Mouse (Mus musculus) heart, embryonic 14.5 days (tissue): ENCODE data around the gene Ccdc33. TPM values are rescaled to one million over a fixed set of nuclear protein-coding genes. Genes with fewer than 3 reads are reported as not detected.

ENCODE experiments used
- ATAC-seq: fragments of 200-750 bp; cut with Nextera tagmentation; 2 replicates; pipeline ENCODE4 v1.8.0; 2017; ENCODE audit warnings: low read depth, moderate TSS enrichment; ENCODE audit not compliant: insufficient number of reproducible peaks, insufficient read depth, low FRiP score
- H3K27ac ChIP-seq, 2 experiments: fragments of 200-500 bp in 1 of 2; fragments of 300-500 bp in 1 of 2; sonication (generic) in 1 of 2; replicated peaks in 1 of 2; 2 replicates each; pipeline ENCODE4 v1.5.1; 2012 to 2014; ENCODE audit warnings: low read depth in 2 of 2, low read length in 2 of 2, control low read depth in 1 of 2, mild to moderate bottlenecking in 1 of 2, mixed read lengths in 1 of 2; ENCODE audit not compliant: control insufficient read depth in 1 of 2, insufficient read depth in 1 of 2
- H3K27me3 ChIP-seq: fragments of 300-500 bp; sonication (generic); 2 replicates; pipeline ENCODE4 v1.6.1; 2014; ENCODE audit warnings: mild to moderate bottlenecking, low read length, control low read depth; ENCODE audit not compliant: control insufficient read depth, insufficient read depth
- H3K36me3 ChIP-seq: fragments of 300-500 bp; sonication (generic); 2 replicates; pipeline ENCODE4 v1.6.1; 2014; ENCODE audit warnings: mild to moderate bottlenecking, control low read depth, low read length, mixed read lengths; ENCODE audit not compliant: control insufficient read depth, insufficient read depth
- H3K4me1 ChIP-seq, 2 experiments: fragments of 200-500 bp in 1 of 2; fragments of 300-500 bp in 1 of 2; sonication (generic) in 1 of 2; 2 replicates each; pipeline ENCODE4 v1.6.1; 2012 to 2014; ENCODE audit warnings: low read length in 2 of 2, control low read depth in 1 of 2, mixed read lengths in 1 of 2; ENCODE audit not compliant: control insufficient read depth in 2 of 2, insufficient read depth in 2 of 2
- H3K4me2 ChIP-seq: fragments of 300-500 bp; sonication (generic); 2 replicates; pipeline ENCODE4 v1.6.1; 2014; ENCODE audit warnings: mild to moderate bottlenecking, low read length
- H3K4me3 ChIP-seq, 2 experiments: fragments of 200-500 bp in 1 of 2; fragments of 300-500 bp in 1 of 2; sonication (generic) in 1 of 2; 2 replicates each; pipeline ENCODE4 v1.5.1; 2012 to 2014; ENCODE audit warnings: low read length in 2 of 2, mild to moderate bottlenecking in 2 of 2, control low read depth in 1 of 2, low read depth in 1 of 2, moderate library complexity in 1 of 2; ENCODE audit not compliant: control insufficient read depth in 1 of 2, insufficient read depth in 1 of 2
- H3K9ac ChIP-seq: fragments of 300-500 bp; sonication (generic); 2 replicates; pipeline ENCODE4 v1.6.1; 2014; ENCODE audit warnings: mild to moderate bottlenecking, low read length
- H3K9me3 ChIP-seq: fragments of 300-500 bp; sonication (generic); 2 replicates; pipeline ENCODE4 v1.6.1; 2016; ENCODE audit warnings: low read length, control low read depth; ENCODE audit not compliant: control insufficient read depth
- WGBS: fragments of 180-500 bp; shearing (Covaris S2); extraction: QIAGEN DNeasy Blood & Tissue Kit; methylation state at CpG from one replicate; pipeline ENCODE4 v1.1.7; 2014; 5-methylcytosine and 5-hydroxymethylcytosine counted together
- polyA plus RNA-seq: library from polyadenylated mRNA; unstranded; fragments of >200 nt; fragmentation: Nextera tagmentation; extraction: Ambion mirVana; gene quantifications from 2 replicates; pipeline ENCODE4 v1.2.1, GENCODE M21; 2014

Gene Ccdc33
- polyA plus RNA-seq, 1 experiment from 2014 or later: not detected

GRCm38 (mm10) chr9:58157838-58158237 is 39.2 kb upstream of the Ccdc33 start:
- H3K9me3 ChIP-seq: no peaks in the 10 kb centered on the region
- peak overlapping the region; percentile 38 for H3K4me2 ChIP-seq
- peak overlapping the region; percentile 45; the same call in 1 of the 2 replicates for H3K9ac ChIP-seq
- 79% methylated on average over 13 of the region's 13 CpGs for WGBS
- H3K4me1 ChIP-seq: peaks cover 30 to 40% of the 10 kb centered on the region in 2 experiments
- H3K27ac ChIP-seq: peak overlapping the region; percentile 74 to 78
- no peaks in the 10 kb centered on the region for H3K36me3 ChIP-seq
- H3K4me3 ChIP-seq: peak overlapping the region; percentile 8 to 16; a peak in 3 of 4 replicates
- no peak for ATAC-seq
- H3K27me3 ChIP-seq: no peaks in the 10 kb centered on the region

- H3K4me2 ChIP-seq: peak overlapping the region; percentile 38
- no peak overlapping the region for H3K27ac ChIP-seq
- 88% methylated on average over 22 of the region's 22 CpGs for WGBS
- H3K36me3 ChIP-seq: no peaks in the 10 kb centered on the region
- no peak overlapping the region for H3K9ac ChIP-seq
- H3K4me3 ChIP-seq: no peak overlapping the region
- no peaks in the 10 kb centered on the region for H3K27me3 ChIP-seq
- no peaks in the 10 kb centered on the region for H3K9me3 ChIP-seq
- peaks cover 30 to 40% of the 10 kb centered on the region in 2 experiments for H3K4me1 ChIP-seq
- no peak for ATAC-seq
These were observed 38.4 kb upstream of the Ccdc33 start for GRCm38 (mm10) chr9:58156819-58157560.

- Histone ChIP-seq H3K27me3 (no peaks in the 10 kb centered on the region), H3K4me3 (no peak overlapping the region), H3K27ac (no peak overlapping the region), H3K4me1 (peaks cover 28 to 39% of the 10 kb centered on the region in 2 experiments), H3K9me3 (no peaks in the 10 kb centered on the region), H3K36me3 (no peaks in the 10 kb centered on the region), H3K4me2 (no peak overlapping the region), H3K9ac (no peak overlapping the region)
- ATAC-seq: peak; percentile 29; the same call in 1 of the 2 replicates
- 29% methylated on average over 3 of the region's 3 CpGs for whole genome bisulfite sequencing
These were observed 36.7 kb upstream of the Ccdc33 start for GRCm38 (mm10) chr9:58155366-58155765.

- no peak overlapping the region for H3K4me2 ChIP-seq
- WGBS: 74% methylated on average over 3 of the region's 3 CpGs
- 0 out of 4 replicates have a peak overlapping the region, but pooled peaks of 1 of the 2 experiments have one; percentile 17 for H3K27ac ChIP-seq
- no peak overlapping the region for H3K9ac ChIP-seq
- H3K9me3 ChIP-seq: no peaks in the 10 kb centered on the region
- no peaks in the 10 kb centered on the region for H3K36me3 ChIP-seq
- no peak overlapping the region for H3K4me3 ChIP-seq
- no peaks in the 10 kb centered on the region; the same call in 1 of the 2 replicates for H3K27me3 ChIP-seq
- ATAC-seq: no peak
- H3K4me1 ChIP-seq: peaks cover 16 to 17% of the 10 kb centered on the region in 2 experiments
These were observed 34.5 kb upstream of the Ccdc33 start for GRCm38 (mm10) chr9:58153095-58153494.

- Histone ChIP-seq H3K27ac (no peak overlapping the region), H3K9me3 (no peaks in the 10 kb centered on the region), H3K4me1 (peaks cover 10 to 15% of the 10 kb centered on the region in 2 experiments; a peak in 3 of 4 replicates), H3K4me2 (no peak overlapping the region), H3K27me3 (peaks cover 5% of the 10 kb centered on the region; the same call in 1 of the 2 replicates), H3K4me3 (no peak overlapping the region), H3K9ac (no peak overlapping the region), H3K36me3 (no peaks in the 10 kb centered on the region)
- no peak for ATAC-seq
- 61% methylated on average over 4 of the region's 4 CpGs for WGBS
These were observed 32.2 kb upstream of the Ccdc33 start for GRCm38 (mm10) chr9:58150733-58151361.

- Histone ChIP-seq H3K27me3 (peaks cover 5% of the 10 kb centered on the region; the same call in 1 of the 2 replicates), H3K9ac (no peak overlapping the region), H3K4me3 (no peak overlapping the region), H3K4me1 (peaks cover 3 to 6% of the 10 kb centered on the region in 2 experiments; a peak in 3 of 4 replicates), H3K36me3 (no peaks in the 10 kb centered on the region), H3K9me3 (no peaks in the 10 kb centered on the region), H3K27ac (no peak overlapping the region), H3K4me2 (no peak overlapping the region)
- ATAC-seq: no peak
- 51% methylated on average over 2 of the region's 2 CpGs for WGBS
These were observed 30.2 kb upstream of the Ccdc33 start for GRCm38 (mm10) chr9:58148806-58149205.

- Histone ChIP-seq H3K4me3 (no peak overlapping the region), H3K4me2 (no peak overlapping the region), H3K27me3 (peaks cover 21% of the 10 kb centered on the region; the same call in 1 of the 2 replicates), H3K4me1 (peaks cover 0 to 3% of the 10 kb centered on the region in 2 experiments; a peak in 2 of 4 replicates), H3K27ac (no peak overlapping the region), H3K9me3 (no peaks in the 10 kb centered on the region), H3K9ac (no peak overlapping the region), H3K36me3 (no peaks in the 10 kb centered on the region)
- no peak for ATAC-seq
- WGBS: 79% methylated on average over 5 of the region's 5 CpGs
These were observed 26.8 kb upstream of the Ccdc33 start for GRCm38 (mm10) chr9:58145417-58145816.
